ENCODE assay signal across 8 mouse cellular contexts in the genomic region with DNA sequence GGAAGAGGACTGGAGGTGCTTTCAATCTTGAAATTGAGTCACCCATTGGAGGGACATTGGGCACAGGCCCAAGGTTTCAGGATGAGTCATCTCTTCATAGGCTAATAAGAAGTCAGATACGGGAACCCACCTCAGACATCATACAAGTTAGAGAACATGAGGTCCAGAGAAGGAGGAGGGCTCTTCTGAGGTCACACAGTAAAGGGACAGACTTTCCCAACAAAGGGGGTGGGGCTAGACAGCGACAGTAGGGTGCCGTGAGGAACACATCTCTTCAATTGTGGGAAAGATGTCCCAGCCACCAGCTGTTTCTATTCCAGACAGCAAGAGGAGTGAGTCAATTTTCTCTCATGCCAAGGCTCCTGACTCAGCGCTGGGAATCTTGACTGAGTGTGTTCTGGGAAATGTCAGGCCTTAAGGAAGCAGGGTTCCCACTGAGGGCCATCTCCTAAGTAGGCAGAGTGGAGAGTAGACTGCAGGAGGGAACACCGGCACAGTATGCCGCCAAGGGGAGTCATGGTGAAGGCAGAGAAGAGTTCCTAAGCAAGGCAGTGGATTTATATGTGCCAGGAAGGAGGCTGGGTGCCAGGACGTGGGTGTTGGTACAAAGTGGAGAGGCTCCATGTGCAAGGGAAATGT. TPM values are rescaled to one million over a fixed set of nuclear protein-coding genes. Genes with fewer than 3 reads are reported as not detected.
DNase-seq lines count a peak whose midpoint lies in the region; ATAC-seq and TF ChIP-seq lines count a peak whose summit lies in the region.

No protein-coding gene starts in this region.

- peak; percentile 82 for DNase-seq in adrenal gland, postnatal 10 days
- no peak for DNase-seq in heart, postnatal 0 days (ENCODE audit: low spot score)
- peak; percentile 75 to 90 for DNase-seq in left cerebral cortex, postnatal 14 days (ENCODE audit: low spot score in 2 of 2)
- DNase-seq in retina, postnatal 1 day: peak; percentile 16
- DNase-seq in natural killer cell, adult 2 months (ENCODE audit: low spot score in 2 of 2): no peak
- no peak for DNase-seq in yolk sac, embryonic 10.5 days (ENCODE audit: low spot score)

- no peak for TF ChIP-seq CTCF in heart, postnatal 0 days (IDR thresholded peaks at IDR 0.05; ENCODE audit: low read depth)

- H3K27me3 ChIP-seq in kidney, embryonic 15.5 days: no peaks in the 10 kb centered on the region
- H3K27me3 ChIP-seq in kidney, embryonic 14.5 days (ENCODE audit: control insufficient read depth, insufficient read depth, low read length): no peaks in the 10 kb centered on the region
- H3K27me3 ChIP-seq in heart, postnatal 0 days (ENCODE audit: control insufficient read depth, insufficient read depth, low read length): no peaks in the 10 kb centered on the region

- no peak for ATAC-seq in kidney, embryonic 15.5 days (replicated peaks; ENCODE audit: low FRiP score)
- ATAC-seq in kidney, embryonic 14.5 days (ENCODE audit: low FRiP score, low TSS enrichment): no peak
- no peak for ATAC-seq in heart, postnatal 0 days (ENCODE audit: insufficient read depth, low read depth)

- peak overlapping the region; percentile 85; the same call in 1 of the 2 replicates for H3K27ac ChIP-seq in kidney, embryonic 15.5 days
- no peak overlapping the region for H3K27ac ChIP-seq in kidney, embryonic 14.5 days (ENCODE audit: low read depth, low read length)
- peak overlapping the region; percentile 12 for H3K27ac ChIP-seq in heart, postnatal 0 days (ENCODE audit: low read depth)

- 80% methylated on average over 7 of the region's 7 CpGs for WGBS in kidney, embryonic 15.5 days
- 84% methylated on average over 7 of the region's 7 CpGs for WGBS in kidney, embryonic 14.5 days
- 58% methylated on average over 7 of the region's 7 CpGs for WGBS in heart, postnatal 0 days

- TF ChIP-seq EP300 in heart, postnatal 0 days (IDR thresholded peaks at IDR 0.05; ENCODE audit: low read depth): no peak

- no peak overlapping the region for H3K4me2 ChIP-seq in kidney, embryonic 15.5 days
- no peak overlapping the region for H3K4me2 ChIP-seq in kidney, embryonic 14.5 days (replicated peaks; ENCODE audit: low read depth, low read length)
- H3K4me2 ChIP-seq in heart, postnatal 0 days (ENCODE audit: low read depth, low read length): no peak overlapping the region

- intact Hi-C loops in left cerebral cortex, postnatal 14 days (cut with DNase I): loop anchor here (2.0 kb wide), 1 partner anchor 27 kb away; the partner anchor contains the start of gene Numbl

- no peaks in the 10 kb centered on the region for H3K36me3 ChIP-seq in kidney, embryonic 15.5 days
- H3K36me3 ChIP-seq in kidney, embryonic 14.5 days (ENCODE audit: control insufficient read depth, insufficient read depth, low read length): no peaks in the 10 kb centered on the region
- no peaks in the 10 kb centered on the region for H3K36me3 ChIP-seq in heart, postnatal 0 days (replicated peaks; ENCODE audit: control insufficient read depth, insufficient read depth, low read length)

- no peaks in the 10 kb centered on the region for H3K9me3 ChIP-seq in kidney, embryonic 15.5 days (replicated peaks)
- no peaks in the 10 kb centered on the region for H3K9me3 ChIP-seq in kidney, embryonic 14.5 days (ENCODE audit: control insufficient read depth, low read length)
- H3K9me3 ChIP-seq in heart, postnatal 0 days (replicated peaks; ENCODE audit: control insufficient read depth, low read length): no peaks in the 10 kb centered on the region

- H3K4me3 ChIP-seq in kidney, embryonic 15.5 days (replicated peaks): no peak overlapping the region
- H3K4me3 ChIP-seq in kidney, embryonic 14.5 days (ENCODE audit: low read length): no peak overlapping the region
- H3K4me3 ChIP-seq in heart, postnatal 0 days (ENCODE audit: low read depth, low read length): no peak overlapping the region

- H3K9ac ChIP-seq in kidney, embryonic 15.5 days: no peak overlapping the region
- no peak overlapping the region for H3K9ac ChIP-seq in kidney, embryonic 14.5 days (ENCODE audit: low read depth, low read length)
- H3K9ac ChIP-seq in heart, postnatal 0 days (replicated peaks; ENCODE audit: low read depth, low read length): no peak overlapping the region

- H3K4me1 ChIP-seq in kidney, embryonic 15.5 days: peaks cover 32% of the 10 kb centered on the region
- peaks cover 16% of the 10 kb centered on the region for H3K4me1 ChIP-seq in kidney, embryonic 14.5 days (ENCODE audit: control insufficient read depth, insufficient read depth, low read length)
- peaks cover 18% of the 10 kb centered on the region for H3K4me1 ChIP-seq in heart, postnatal 0 days (ENCODE audit: control insufficient read depth, insufficient read depth)

RNA-seq across cellular contexts. Expression of gene Coq8b, which starts 1.0 kb away (rescaled TPM):
- 20.9 and 23.1 TPM in 2 replicates for polyA plus RNA-seq in kidney, embryonic 15.5 days (2015; fragmentation: Nextera tagmentation; extraction: Ambion mirVana)
- 15.9 and 17.1 TPM in 2 replicates for polyA plus RNA-seq in kidney, embryonic 14.5 days (2014; fragmentation: Nextera tagmentation; extraction: Ambion mirVana)
- 10 to 100 TPM; 33.1 to 36.8 TPM for total RNA-seq in adrenal gland, postnatal 10 days (2021)
- 5.8 and 7.2 TPM in 2 replicates for total RNA-seq in heart, postnatal 0 days (2014; rRNA removed; ENCODE audit: low replicate concordance)
- 10.1 and 11.0 TPM in 2 replicates for polyA plus RNA-seq in heart, postnatal 0 days (2015; fragmentation: Nextera tagmentation; extraction: Ambion mirVana)
- total RNA-seq in left cerebral cortex, postnatal 14 days (2021): 10 to 100 TPM; 31.2 to 34.8 TPM

RNA-seq across cellular contexts. Expression of gene Itpkc, which starts 3.4 kb away (rescaled TPM):
- polyA plus RNA-seq in kidney, embryonic 15.5 days (2015; fragmentation: Nextera tagmentation; extraction: Ambion mirVana): 4.4 and 5.2 TPM in 2 replicates
- 4.2 and 5.2 TPM in 2 replicates for polyA plus RNA-seq in kidney, embryonic 14.5 days (2014; fragmentation: Nextera tagmentation; extraction: Ambion mirVana)
- total RNA-seq in adrenal gland, postnatal 10 days (2021): 10 to 100 TPM in 1 of 2 experiments, 1 to 10 TPM in 1; 9.6 to 10.5 TPM
- total RNA-seq in heart, postnatal 0 days (2014; rRNA removed; ENCODE audit: low replicate concordance): 5.8 and 14.7 TPM in 2 replicates
- 1.2 and 1.3 TPM in 2 replicates for polyA plus RNA-seq in heart, postnatal 0 days (2015; fragmentation: Nextera tagmentation; extraction: Ambion mirVana)
- 1 to 10 TPM; 7.3 to 8.0 TPM for total RNA-seq in left cerebral cortex, postnatal 14 days (2021)

RNA-seq across cellular contexts. Expression of gene Numbl, which starts 26.4 kb away (rescaled TPM):
- 15.3 and 18.5 TPM in 2 replicates for polyA plus RNA-seq in kidney, embryonic 15.5 days (2015; fragmentation: Nextera tagmentation; extraction: Ambion mirVana)
- 9.1 and 10.8 TPM in 2 replicates for polyA plus RNA-seq in kidney, embryonic 14.5 days (2014; fragmentation: Nextera tagmentation; extraction: Ambion mirVana)
- total RNA-seq in adrenal gland, postnatal 10 days (2021): 10 to 100 TPM; 11.3 to 13.6 TPM
- total RNA-seq in heart, postnatal 0 days (2014; rRNA removed; ENCODE audit: low replicate concordance): 15.9 and 23.5 TPM in 2 replicates
- polyA plus RNA-seq in heart, postnatal 0 days (2015; fragmentation: Nextera tagmentation; extraction: Ambion mirVana): 5.6 and 6.2 TPM in 2 replicates
- 100 to 1,000 TPM; 134 to 139 TPM for total RNA-seq in left cerebral cortex, postnatal 14 days (2021)

RNA-seq across cellular contexts. Expression of gene Snrpa, which starts 35.7 kb away (rescaled TPM):
- 264 and 278 TPM in 2 replicates for polyA plus RNA-seq in kidney, embryonic 15.5 days (2015; fragmentation: Nextera tagmentation; extraction: Ambion mirVana)
- polyA plus RNA-seq in kidney, embryonic 14.5 days (2014; fragmentation: Nextera tagmentation; extraction: Ambion mirVana): 322 and 327 TPM in 2 replicates
- total RNA-seq in adrenal gland, postnatal 10 days (2021): 10 to 100 TPM; 59.6 to 66.9 TPM
- 78.2 and 79.4 TPM in 2 replicates for total RNA-seq in heart, postnatal 0 days (2014; rRNA removed; ENCODE audit: low replicate concordance)
- 60.5 and 69.3 TPM in 2 replicates for polyA plus RNA-seq in heart, postnatal 0 days (2015; fragmentation: Nextera tagmentation; extraction: Ambion mirVana)
- 10 to 100 TPM; 81.3 to 81.8 TPM for total RNA-seq in left cerebral cortex, postnatal 14 days (2021)

RNA-seq across cellular contexts. Expression of gene BC024978, which starts 36.2 kb away (rescaled TPM):
- polyA plus RNA-seq in kidney, embryonic 15.5 days (2015; fragmentation: Nextera tagmentation; extraction: Ambion mirVana): 3.9 and 4.2 TPM in 2 replicates
- polyA plus RNA-seq in kidney, embryonic 14.5 days (2014; fragmentation: Nextera tagmentation; extraction: Ambion mirVana): 2.9 and 4.5 TPM in 2 replicates
- 10 to 100 TPM; 16.1 to 18.1 TPM for total RNA-seq in adrenal gland, postnatal 10 days (2021)
- total RNA-seq in heart, postnatal 0 days (2014; rRNA removed; ENCODE audit: low replicate concordance): 1.8 and 4.8 TPM in 2 replicates
- 2.0 and 2.1 TPM in 2 replicates for polyA plus RNA-seq in heart, postnatal 0 days (2015; fragmentation: Nextera tagmentation; extraction: Ambion mirVana)
- total RNA-seq in left cerebral cortex, postnatal 14 days (2021): 10 to 100 TPM; 18.9 to 21.3 TPM

Comparison
In these comparisons a context has a peak if more than half of its experiments do, and no peak if none do; other contexts are left out.
1. DNase-seq: peak in adrenal gland, postnatal 10 days (single experiment), left cerebral cortex, postnatal 14 days (2 of 2) and retina, postnatal 1 day (single experiment); none in heart, postnatal 0 days (single experiment), natural killer cell, adult 2 months (0 of 2) and yolk sac, embryonic 10.5 days (single experiment).